ENCODE assay signal across 13 mouse cellular contexts in genomic region chr4:141488670-141489069, GRCm38 (mm10). TPM values are rescaled to one million over a fixed set of nuclear protein-coding genes. Genes with fewer than 3 reads are reported as not detected.
DNase-seq lines count a peak whose midpoint lies in the region; ATAC-seq and TF ChIP-seq lines count a peak whose summit lies in the region.
"Had no signal": no experiment of that assay in that cellular context is flagged by ENCODE, and none has a peak within 500 bp of the region (broad histone marks: within the 10 kb centered on the region; RNA-seq: fewer than 3 reads in every experiment).

No protein-coding gene starts in this region.

- H3K4me2 ChIP-seq in heart, postnatal 0 days (ENCODE audit: low read depth, low read length): no peak overlapping the region
- no peak overlapping the region for H3K4me2 ChIP-seq in midbrain, postnatal 0 days (ENCODE audit: low read depth, low read length, poor library complexity, severe bottlenecking)
- no peak overlapping the region for H3K4me2 ChIP-seq in midbrain, embryonic 16.5 days (ENCODE audit: low read length)
- H3K4me2 ChIP-seq in forebrain, embryonic 11.5 days (ENCODE audit: low read depth, low read length, severe bottlenecking): no peak overlapping the region
- H3K4me2 ChIP-seq: forebrain, embryonic 15.5 days; stomach, embryonic 15.5 days had no signal

- no peak overlapping the region for H3K4me3 ChIP-seq in heart, postnatal 0 days (ENCODE audit: low read depth, low read length)
- no peak overlapping the region for H3K4me3 ChIP-seq in midbrain, postnatal 0 days (ENCODE audit: low read depth, low read length)
- H3K4me3 ChIP-seq in midbrain, embryonic 16.5 days (ENCODE audit: low read depth, low read length): no peak overlapping the region
- no peak overlapping the region for H3K4me3 ChIP-seq in embryonic fibroblast, embryonic 13.5 days (ENCODE audit: insufficient read depth, low read length)
- H3K4me3 ChIP-seq in forebrain, embryonic 11.5 days (ENCODE audit: low read depth, low read length): no peak overlapping the region
- H3K4me3 ChIP-seq: forebrain, embryonic 15.5 days; stomach, embryonic 15.5 days had no signal

- no peak for TF ChIP-seq POLR2A in embryonic fibroblast, embryonic 13.5 days (IDR thresholded peaks at IDR 0.05; ENCODE audit: low read depth, low read length)

- H3K27me3 ChIP-seq in heart, postnatal 0 days (ENCODE audit: control insufficient read depth, insufficient read depth, low read length): no peaks in the 10 kb centered on the region
- H3K27me3 ChIP-seq in midbrain, postnatal 0 days (ENCODE audit: insufficient read depth, low read length): no peaks in the 10 kb centered on the region
- H3K27me3 ChIP-seq in midbrain, embryonic 16.5 days (ENCODE audit: control insufficient read depth, insufficient read depth, low read depth, low read length): no peaks in the 10 kb centered on the region
- no peaks in the 10 kb centered on the region for H3K27me3 ChIP-seq in forebrain, embryonic 11.5 days (ENCODE audit: control insufficient read depth, insufficient read depth, low read length)
- H3K27me3 ChIP-seq: forebrain, embryonic 15.5 days; stomach, embryonic 15.5 days had no signal

- no peak overlapping the region for H3K27ac ChIP-seq in heart, postnatal 0 days (ENCODE audit: low read depth)
- no peak overlapping the region for H3K27ac ChIP-seq in midbrain, postnatal 0 days (ENCODE audit: low read depth, low read length)
- no peak overlapping the region for H3K27ac ChIP-seq in midbrain, embryonic 16.5 days (ENCODE audit: low read length)
- H3K27ac ChIP-seq in embryonic fibroblast, embryonic 13.5 days (ENCODE audit: insufficient read depth, low read length): no peak overlapping the region
- no peak overlapping the region for H3K27ac ChIP-seq in forebrain, embryonic 11.5 days (ENCODE audit: low read depth, low read length)
- H3K27ac ChIP-seq: forebrain, embryonic 15.5 days; macrophage; stomach, embryonic 15.5 days had no signal

- no peak for DNase-seq in heart, postnatal 0 days (ENCODE audit: low spot score)
- no peak for DNase-seq in heart, adult 9 months (ENCODE audit: low spot score in 2 of 2)
- DNase-seq in midbrain, postnatal 0 days (ENCODE audit: low spot score): no peak
- peak; percentile 49 for DNase-seq in thymus, postnatal 25 days
- no peak for DNase-seq in forebrain, embryonic 11.5 days (ENCODE audit: low spot score)
- DNase-seq in MN1 (ENCODE audit: low spot score): no peak
- DNase-seq: cerebellum, adult 8-10 months had no signal

- WGBS in heart, postnatal 0 days: 95% methylated on average over 4 of the region's 4 CpGs
- WGBS in midbrain, postnatal 0 days: 91% methylated on average over 4 of the region's 4 CpGs
- WGBS in midbrain, embryonic 16.5 days: 91% methylated on average over 4 of the region's 4 CpGs
- WGBS in forebrain, embryonic 11.5 days: 90% methylated on average over 4 of the region's 4 CpGs

- no peak for ATAC-seq in heart, postnatal 0 days (ENCODE audit: insufficient read depth, low read depth)
- no peak for ATAC-seq in midbrain, postnatal 0 days (ENCODE audit: low FRiP score)
- ATAC-seq in midbrain, embryonic 16.5 days: no peak
- ATAC-seq in forebrain, embryonic 11.5 days (replicated peaks; ENCODE audit: low FRiP score): no peak
- ATAC-seq: forebrain, embryonic 15.5 days had no signal

- no peaks in the 10 kb centered on the region for H3K4me1 ChIP-seq in heart, postnatal 0 days (ENCODE audit: control insufficient read depth, insufficient read depth)
- H3K4me1 ChIP-seq in midbrain, postnatal 0 days (ENCODE audit: insufficient read depth, low read length): no peaks in the 10 kb centered on the region
- no peaks in the 10 kb centered on the region for H3K4me1 ChIP-seq in midbrain, embryonic 16.5 days (ENCODE audit: control insufficient read depth, insufficient read depth, low read length)
- H3K4me1 ChIP-seq in embryonic fibroblast, embryonic 13.5 days (ENCODE audit: control insufficient read depth, insufficient read depth, low read length): no peaks in the 10 kb centered on the region
- H3K4me1 ChIP-seq in forebrain, embryonic 11.5 days (replicated peaks; ENCODE audit: control insufficient read depth, insufficient read depth, low read length): no peaks in the 10 kb centered on the region
- H3K4me1 ChIP-seq: forebrain, embryonic 15.5 days; stomach, embryonic 15.5 days had no signal

- peaks cover 96% of the 10 kb centered on the region for H3K36me3 ChIP-seq in heart, postnatal 0 days (replicated peaks; ENCODE audit: control insufficient read depth, insufficient read depth, low read length)
- peaks cover 56% of the 10 kb centered on the region for H3K36me3 ChIP-seq in midbrain, postnatal 0 days (ENCODE audit: insufficient read depth, low read length)
- peaks cover 48% of the 10 kb centered on the region for H3K36me3 ChIP-seq in midbrain, embryonic 16.5 days (ENCODE audit: control insufficient read depth, insufficient read depth, low read length)
- peaks cover 16% of the 10 kb centered on the region for H3K36me3 ChIP-seq in forebrain, embryonic 11.5 days (ENCODE audit: control insufficient read depth, insufficient read depth, low read length)

- H3K9me3 ChIP-seq in heart, postnatal 0 days (replicated peaks; ENCODE audit: control insufficient read depth, low read length): no peaks in the 10 kb centered on the region
- H3K9me3 ChIP-seq in midbrain, postnatal 0 days (ENCODE audit: low read length): no peaks in the 10 kb centered on the region
- H3K9me3 ChIP-seq in midbrain, embryonic 16.5 days (replicated peaks; ENCODE audit: control insufficient read depth, low read length, poor library complexity, severe bottlenecking): no peaks in the 10 kb centered on the region
- no peaks in the 10 kb centered on the region for H3K9me3 ChIP-seq in forebrain, embryonic 11.5 days (ENCODE audit: control insufficient read depth, low read length)
- H3K9me3 ChIP-seq: forebrain, embryonic 15.5 days; stomach, embryonic 15.5 days had no signal

- H3K9ac ChIP-seq in heart, postnatal 0 days (replicated peaks; ENCODE audit: low read depth, low read length): no peak overlapping the region
- H3K9ac ChIP-seq in midbrain, postnatal 0 days (replicated peaks; ENCODE audit: low read length, poor library complexity, severe bottlenecking): no peak overlapping the region
- H3K9ac ChIP-seq in midbrain, embryonic 16.5 days (ENCODE audit: low read depth, low read length): no peak overlapping the region
- no peak overlapping the region for H3K9ac ChIP-seq in forebrain, embryonic 11.5 days (ENCODE audit: low read length)
- H3K9ac ChIP-seq: forebrain, embryonic 15.5 days; stomach, embryonic 15.5 days had no signal

- peak; percentile 51 for TF ChIP-seq CTCF in heart, postnatal 0 days (IDR thresholded peaks at IDR 0.05; ENCODE audit: low read depth)
- peak; percentile 66 for TF ChIP-seq CTCF in midbrain, postnatal 0 days (IDR thresholded peaks at IDR 0.05)
- peak; percentile 45; the same call in 1 of the 2 replicates for TF ChIP-seq CTCF in embryonic fibroblast, embryonic 13.5 days (IDR thresholded peaks at IDR 0.05; ENCODE audit: borderline replicate concordance, insufficient read depth, low read length)

- TF ChIP-seq EP300 in heart, postnatal 0 days (IDR thresholded peaks at IDR 0.05; ENCODE audit: low read depth): no peak

RNA-seq across cellular contexts. Expression of gene Zbtb17, which starts 44.2 kb away (rescaled TPM):
- 28.1 and 32.7 TPM in 2 replicates for total RNA-seq in heart, postnatal 0 days (2014; rRNA removed; ENCODE audit: low replicate concordance)
- polyA plus RNA-seq in heart, postnatal 0 days (2015; fragmentation: Nextera tagmentation; extraction: Ambion mirVana): 16.2 and 18.1 TPM in 2 replicates
- 31.0 and 34.4 TPM in 2 replicates for total RNA-seq in midbrain, postnatal 0 days (2014; rRNA removed)
- 30.1 and 30.8 TPM in 2 replicates for polyA plus RNA-seq in midbrain, postnatal 0 days (2015; fragmentation: Nextera tagmentation; extraction: Ambion mirVana)
- polyA plus RNA-seq in midbrain, embryonic 16.5 days (2015; fragmentation: Nextera tagmentation; extraction: Ambion mirVana): 42.7 and 48.2 TPM in 2 replicates
- 14.4 and 15.1 TPM in 2 replicates for polyA plus RNA-seq in embryonic fibroblast, embryonic 13.5 days (2011; ENCODE audit: insufficient read length, low read depth, missing spikeins)
- polyA plus RNA-seq in forebrain, embryonic 11.5 days (2014; fragmentation: Nextera tagmentation; extraction: Ambion mirVana): 50.8 and 55.7 TPM in 2 replicates

RNA-seq across cellular contexts. Expression of gene Spen, which starts 49.7 kb away (rescaled TPM):
- total RNA-seq in heart, postnatal 0 days (2014; rRNA removed; ENCODE audit: low replicate concordance): 2.3 and 5.9 TPM in 2 replicates
- 4.3 and 4.9 TPM in 2 replicates for polyA plus RNA-seq in heart, postnatal 0 days (2015; fragmentation: Nextera tagmentation; extraction: Ambion mirVana)
- total RNA-seq in midbrain, postnatal 0 days (2014; rRNA removed): 20.0 and 23.2 TPM in 2 replicates
- polyA plus RNA-seq in midbrain, postnatal 0 days (2015; fragmentation: Nextera tagmentation; extraction: Ambion mirVana): 8.6 and 13.6 TPM in 2 replicates
- 13.6 and 19.2 TPM in 2 replicates for polyA plus RNA-seq in midbrain, embryonic 16.5 days (2015; fragmentation: Nextera tagmentation; extraction: Ambion mirVana)
- polyA plus RNA-seq in embryonic fibroblast, embryonic 13.5 days (2011; ENCODE audit: insufficient read length, low read depth, missing spikeins): 20.7 and 21.2 TPM in 2 replicates
- polyA plus RNA-seq in forebrain, embryonic 11.5 days (2014; fragmentation: Nextera tagmentation; extraction: Ambion mirVana): 17.1 and 19.2 TPM in 2 replicates

RNA-seq across cellular contexts. Expression of gene Srarp, which starts 52.8 kb away (rescaled TPM):
- total RNA-seq in heart, postnatal 0 days (2014; rRNA removed; ENCODE audit: low replicate concordance): not detected in 2 replicates
- not detected in 2 replicates for polyA plus RNA-seq in heart, postnatal 0 days (2015; fragmentation: Nextera tagmentation; extraction: Ambion mirVana)
- total RNA-seq in midbrain, postnatal 0 days (2014; rRNA removed): 1.9 and 4.5 TPM in 2 replicates
- 0.52 and 0.76 TPM in 2 replicates for polyA plus RNA-seq in midbrain, postnatal 0 days (2015; fragmentation: Nextera tagmentation; extraction: Ambion mirVana)
- polyA plus RNA-seq in midbrain, embryonic 16.5 days (2015; fragmentation: Nextera tagmentation; extraction: Ambion mirVana): 0.62 TPM in 1 of 2 replicates, not detected in the other
- polyA plus RNA-seq in embryonic fibroblast, embryonic 13.5 days (2011; ENCODE audit: insufficient read length, low read depth, missing spikeins): not detected in 2 replicates
- not detected in 2 replicates for polyA plus RNA-seq in forebrain, embryonic 11.5 days (2014; fragmentation: Nextera tagmentation; extraction: Ambion mirVana)
- polyA plus RNA-seq: forebrain, embryonic 15.5 days; heart, embryonic 16.5 days; macrophage; stomach, embryonic 15.5 days had no signal
